Mouse (Mus musculus) liver, adult (tissue): ENCODE results near the gene Bmpr1b.

Source experiments
- GATA4 ChIP-seq: IDR thresholded peaks from 2 replicates; pipeline ENCODE4 v1.6.1; 2014; ENCODE audit warnings: mild to moderate bottlenecking, low read length; ENCODE audit not compliant: insufficient replicate concordance

Bmpr1b gene

GRCm38 (mm10) chr3:141952931-141953330 lies 216.3 kb downstream of the Bmpr1b start:
- TF ChIP-seq GATA4 = no peak

- no peak for TF ChIP-seq GATA4
These were observed 218.6 kb downstream of the Bmpr1b start for GRCm38 (mm10) chr3:141950642-141951041.

- no peak for TF ChIP-seq GATA4
These were observed 220.7 kb downstream of the Bmpr1b start for GRCm38 (mm10) chr3:141948506-141948905.

- no peak for TF ChIP-seq GATA4
These were observed 221.1 kb downstream of the Bmpr1b start for GRCm38 (mm10) chr3:141948096-141948495.

GRCm38 (mm10) chr3:141946846-141947245 lies 222.4 kb downstream of the Bmpr1b start:
- no peak for TF ChIP-seq GATA4

GRCm38 (mm10) chr3:141943317-141943742 lies 225.9 kb downstream of the Bmpr1b start:
- TF ChIP-seq GATA4 = no peak

- no peak for TF ChIP-seq GATA4
These were observed 229.0 kb downstream of the Bmpr1b start for GRCm38 (mm10) chr3:141940207-141940606.

GRCm38 (mm10) chr3:141936594-141937272 lies 232.5 kb downstream of the Bmpr1b start:
- TF ChIP-seq GATA4 = no peak

- TF ChIP-seq GATA4 = no peak
These were observed 236.3 kb downstream of the Bmpr1b start for GRCm38 (mm10) chr3:141932956-141933355.

GRCm38 (mm10) chr3:141931372-141932092 lies 237.7 kb downstream of the Bmpr1b start:
- no peak for TF ChIP-seq GATA4

GRCm38 (mm10) chr3:141923442-141923841 lies 245.8 kb downstream of the Bmpr1b start:
- no peak for TF ChIP-seq GATA4

- no peak for TF ChIP-seq GATA4
These were observed 248.1 kb downstream of the Bmpr1b start for GRCm38 (mm10) chr3:141921161-141921560.

GRCm38 (mm10) chr3:141919661-141920060 lies 249.6 kb downstream of the Bmpr1b start:
- TF ChIP-seq GATA4 = no peak

GRCm38 (mm10) chr3:141917166-141917565 lies 252.1 kb downstream of the Bmpr1b start:
- no peak for TF ChIP-seq GATA4

- no peak for TF ChIP-seq GATA4
These were observed 253.2 kb downstream of the Bmpr1b start for GRCm38 (mm10) chr3:141915995-141916394.

GRCm38 (mm10) chr3:141914588-141914987 lies 254.6 kb downstream of the Bmpr1b start:
- no peak for TF ChIP-seq GATA4
